Mouse (Mus musculus) embryonic fibroblast, embryonic 13.5 days (primary cell): ENCODE results near the gene E130114P18Rik. TPM values are rescaled to one million over a fixed set of nuclear protein-coding genes. Genes with fewer than 3 reads are reported as not detected.

Source experiments
- H3K27ac ChIP-seq: 2 replicates; pipeline ENCODE4 v1.5.1; 2012; ENCODE audit warnings: low read length, control low read depth, inconsistent platforms; ENCODE audit not compliant: insufficient read depth
- H3K4me1 ChIP-seq: 2 replicates; pipeline ENCODE4 v1.6.1; 2011; ENCODE audit warnings: low read length; ENCODE audit not compliant: control insufficient read depth, insufficient read depth
- H3K4me3 ChIP-seq: 2 replicates; pipeline ENCODE4 v1.5.1; 2011; ENCODE audit warnings: mild to moderate bottlenecking, control low read depth, low read length; ENCODE audit not compliant: insufficient read depth
- CTCF ChIP-seq: IDR thresholded peaks from 2 replicates; pipeline ENCODE4 v1.5.1; 2011; ENCODE audit warnings: mild to moderate bottlenecking, control low read depth, low read length, moderate library complexity, borderline replicate concordance; ENCODE audit not compliant: insufficient read depth
- POLR2A ChIP-seq: IDR thresholded peaks from 2 replicates; pipeline ENCODE4 v1.6.1; 2011; ENCODE audit warnings: low read depth, mild to moderate bottlenecking, control low read depth, low read length, moderate library complexity
- polyA plus RNA-seq: library from polyadenylated mRNA; stranded (reverse); fragments of >200 nt; gene quantifications from 2 replicates; pipeline ENCODE4 v1.2.4, GENCODE M21; 2011; ENCODE audit warnings: low read depth; ENCODE audit not compliant: missing spikeins, insufficient read length

The E130114P18Rik gene
- polyA plus RNA-seq, 1 experiment, result 0.77 TPM

- H3K27ac ChIP-seq, result no peak overlapping the region
- H3K4me1 ChIP-seq, result no peaks in the 10 kb centered on the region
- TF ChIP-seq CTCF, result no peak
- TF ChIP-seq POLR2A, result no peak
- H3K4me3 ChIP-seq, result peak overlapping the region; percentile 35
These were observed 31.6 kb downstream of the E130114P18Rik start for GRCm38 (mm10) chr4:97746106-97746900.

- Histone ChIP-seq H3K27ac (no peak overlapping the region), H3K4me1 (no peaks in the 10 kb centered on the region), H3K4me3 (peak overlapping the region; percentile 35)
- TF ChIP-seq POLR2A (no peak), CTCF (0 out of 2 replicates have a peak, but pooled peaks have one; percentile 45)
These were observed 32.4 kb downstream of the E130114P18Rik start for GRCm38 (mm10) chr4:97745296-97746105.

GRCm38 (mm10) chr4:97743932-97744331 is 33.9 kb downstream of the E130114P18Rik start:
- no peak overlapping the region for H3K27ac ChIP-seq
- TF ChIP-seq CTCF (no peak), POLR2A (no peak)
- no peak overlapping the region for H3K4me3 ChIP-seq
- no peaks in the 10 kb centered on the region for H3K4me1 ChIP-seq

GRCm38 (mm10) chr4:97733392-97733791 is 44.5 kb downstream of the E130114P18Rik start:
- Histone ChIP-seq H3K4me3 (no peak overlapping the region), H3K4me1 (peaks cover 3% of the 10 kb centered on the region; the same call in 1 of the 2 replicates), H3K27ac (no peak overlapping the region)
- TF ChIP-seq POLR2A, result no peak
- no peak for TF ChIP-seq CTCF

GRCm38 (mm10) chr4:97730416-97730815 is 47.5 kb downstream of the E130114P18Rik start:
- no peak for TF ChIP-seq POLR2A
- no peak for TF ChIP-seq CTCF
- H3K4me3 ChIP-seq, result no peak overlapping the region
- peaks cover 3% of the 10 kb centered on the region; the same call in 1 of the 2 replicates for H3K4me1 ChIP-seq
- no peak overlapping the region for H3K27ac ChIP-seq

- Histone ChIP-seq H3K4me1 (peaks cover 3% of the 10 kb centered on the region; the same call in 1 of the 2 replicates), H3K4me3 (no peak overlapping the region), H3K27ac (no peak overlapping the region)
- TF ChIP-seq CTCF (no peak), POLR2A (no peak)
These were observed 47.9 kb downstream of the E130114P18Rik start for GRCm38 (mm10) chr4:97729999-97730398.

- no peak for TF ChIP-seq CTCF
- no peak for TF ChIP-seq POLR2A
- no peak overlapping the region for H3K27ac ChIP-seq
- no peak overlapping the region for H3K4me3 ChIP-seq
- H3K4me1 ChIP-seq, result peaks cover under 1% of the 10 kb centered on the region; the same call in 1 of the 2 replicates
These were observed 49.4 kb downstream of the E130114P18Rik start for GRCm38 (mm10) chr4:97728520-97728919.

GRCm38 (mm10) chr4:97723374-97723773 is 54.5 kb downstream of the E130114P18Rik start:
- no peak for TF ChIP-seq POLR2A
- no peak for TF ChIP-seq CTCF
- no peak overlapping the region for H3K27ac ChIP-seq
- H3K4me1 ChIP-seq, result no peaks in the 10 kb centered on the region
- H3K4me3 ChIP-seq, result no peak overlapping the region

- Histone ChIP-seq H3K27ac (no peak overlapping the region), H3K4me3 (no peak overlapping the region), H3K4me1 (no peaks in the 10 kb centered on the region)
- no peak for TF ChIP-seq CTCF
- no peak for TF ChIP-seq POLR2A
These were observed 55.2 kb downstream of the E130114P18Rik start for GRCm38 (mm10) chr4:97722666-97723065.
